Mouse (Mus musculus): Measurements from ENCODE around the gene Akap17b.

Akap17b gene

GRCm38 (mm10) chrX:36586629-36587303 is 58.4 kb downstream of the Akap17b start:
- no peak for DNase-seq (ENCODE audit: low spot score)

DNA sequence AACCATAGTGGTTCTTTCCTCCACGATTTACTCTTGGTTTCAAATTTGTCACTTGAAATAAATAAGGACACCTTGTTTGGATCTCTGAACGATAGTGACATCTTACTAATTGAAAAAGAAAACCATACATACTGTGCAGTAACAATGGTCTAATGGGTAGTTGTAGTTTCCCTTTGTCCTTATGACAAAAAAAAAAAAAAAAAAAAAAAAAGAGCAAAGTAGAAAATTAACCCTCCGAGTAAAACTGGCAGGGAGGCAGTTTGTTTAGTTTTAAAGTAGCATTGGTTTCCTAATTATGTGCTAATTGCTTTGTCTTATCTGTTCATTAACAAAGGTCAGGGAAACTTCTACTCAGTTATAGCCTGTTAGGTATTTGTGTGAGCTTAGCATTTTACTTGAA is 83.1 kb downstream of the Akap17b start:
- DNase-seq (ENCODE audit: low spot score) = no peak

DNA sequence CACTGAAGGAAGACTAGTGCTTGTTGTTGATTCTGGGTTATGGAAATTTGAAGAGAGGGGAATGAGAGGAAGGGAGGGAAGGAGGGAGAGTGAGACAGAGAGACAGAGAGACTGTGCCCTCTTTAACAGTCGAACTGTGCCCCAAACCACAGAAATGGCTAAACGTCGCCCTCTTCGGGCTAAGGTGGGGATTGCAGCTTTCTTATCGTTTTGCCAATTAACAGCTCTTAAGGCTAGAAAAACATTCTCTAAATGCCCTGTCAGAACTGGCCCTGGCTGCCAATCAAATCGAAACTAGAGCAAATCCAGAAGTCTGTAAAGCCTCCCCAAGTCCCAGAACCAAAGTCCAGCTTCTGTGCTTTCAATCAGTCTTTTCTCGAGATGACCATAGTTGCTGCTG is 83.5 kb downstream of the Akap17b start:
- DNase-seq (ENCODE audit: low spot score) = peak; percentile 21

- no peak for DNase-seq (ENCODE audit: low spot score)
Measured at GRCm38 (mm10) chrX:36560170-36560569, 85.0 kb downstream of the Akap17b start.

Data from left cerebral cortex, adult 11 months (tissue).